Mouse (Mus musculus): ENCODE data around the gene Troap. TPM values are rescaled to one million over a fixed set of nuclear protein-coding genes. Genes with fewer than 3 reads are reported as not detected.

Troap gene
- total RNA-seq, 1 experiment = 27.8 TPM

GRCm38 (mm10) chr15:99105238-99105637 is 30.9 kb downstream of the Troap start:
- in situ Hi-C loops (cut with MboI; ENCODE audit: low sequenced_read_pairs in 2 of 2, unreplicated experiment in 2 of 2) = no loop called here
- Histone ChIP-seq H3K4me1 (ENCODE audit: control insufficient read depth in 2 of 2, insufficient read depth in 2 of 2, low read length in 2 of 2, poor library complexity in 1 of 2) (peaks cover under 1 to 2% of the 10 kb centered on the region in 2 experiments; a peak in 1 of 4 replicates), H3K36me3 (ENCODE audit: control insufficient read depth, insufficient read depth, low read length, poor library complexity, severe bottlenecking) (no peaks in the 10 kb centered on the region; the same call in 1 of the 2 replicates), H3K4me3 (ENCODE audit: insufficient read depth in 1 of 2, low read depth in 1 of 2, low read length in 2 of 2, poor library complexity in 1 of 2, severe bottlenecking in 1 of 2) (no peak overlapping the region), H3K27ac (ENCODE audit: insufficient read depth, low read depth, low read length, poor library complexity, severe bottlenecking) (no peak overlapping the region), H3K9me3 (ENCODE audit: control insufficient read depth, insufficient read depth, low read depth, low read length) (no peaks in the 10 kb centered on the region), H3K9ac (ENCODE audit: insufficient read depth, low read depth, low read length, poor library complexity, severe bottlenecking) (no peak overlapping the region)
- DNase-seq (ENCODE audit: low read depth, low spot score) = no peak
- TF ChIP-seq ZC3H11A (IDR thresholded peaks at IDR 0.05; ENCODE audit: borderline replicate concordance, low read depth, low read length) (no peak), CHD2 (IDR thresholded peaks at IDR 0.05; ENCODE audit: low read depth, low read length) (no peak), MAFK (IDR thresholded peaks at IDR 0.05; ENCODE audit: insufficient read depth, low read depth, low read length) (no peak), HCFC1 (IDR thresholded peaks at IDR 0.05; ENCODE audit: borderline replicate concordance, insufficient read depth, low read length) (no peak), ZNF384 (IDR thresholded peaks at IDR 0.05; ENCODE audit: low read depth, low read length) (no peak)

- Histone ChIP-seq H3K9ac (ENCODE audit: insufficient read depth, low read depth, low read length, poor library complexity, severe bottlenecking) (no peak overlapping the region), H3K4me1 (ENCODE audit: control insufficient read depth in 2 of 2, insufficient read depth in 2 of 2, low read length in 2 of 2, poor library complexity in 1 of 2) (0 out of 4 replicates have a peak, but pooled peaks cover 2 to 4% of the 10 kb centered on the region in 2 experiments), H3K36me3 (ENCODE audit: control insufficient read depth, insufficient read depth, low read length, poor library complexity, severe bottlenecking) (no peaks in the 10 kb centered on the region; the same call in 1 of the 2 replicates), H3K9me3 (ENCODE audit: control insufficient read depth, insufficient read depth, low read depth, low read length) (no peaks in the 10 kb centered on the region), H3K27ac (ENCODE audit: insufficient read depth, low read depth, low read length, poor library complexity, severe bottlenecking) (no peak overlapping the region), H3K4me3 (ENCODE audit: insufficient read depth in 1 of 2, low read depth in 1 of 2, low read length in 2 of 2, poor library complexity in 1 of 2, severe bottlenecking in 1 of 2) (no peak overlapping the region)
- in situ Hi-C loops (cut with MboI; ENCODE audit: low sequenced_read_pairs in 2 of 2, unreplicated experiment in 2 of 2) = no loop called here
- no peak for TF ChIP-seq ZNF384 (IDR thresholded peaks at IDR 0.05; ENCODE audit: low read depth, low read length)
- no peak for TF ChIP-seq MAFK (IDR thresholded peaks at IDR 0.05; ENCODE audit: insufficient read depth, low read depth, low read length)
- no peak for TF ChIP-seq ZC3H11A (IDR thresholded peaks at IDR 0.05; ENCODE audit: borderline replicate concordance, low read depth, low read length)
- no peak for TF ChIP-seq HCFC1 (IDR thresholded peaks at IDR 0.05; ENCODE audit: borderline replicate concordance, insufficient read depth, low read length)
- DNase-seq (ENCODE audit: low read depth, low spot score) = no peak
Observed at GRCm38 (mm10) chr15:99107866-99108265, 33.5 kb downstream of the Troap start.

GRCm38 (mm10) chr15:99111139-99111538 is 36.8 kb downstream of the Troap start:
- no peak overlapping the region for H3K9ac ChIP-seq (ENCODE audit: insufficient read depth, low read depth, low read length, poor library complexity, severe bottlenecking)
- 0 out of 4 replicates have a peak, but pooled peaks cover 2 to 4% of the 10 kb centered on the region in 2 experiments for H3K4me1 ChIP-seq (ENCODE audit: control insufficient read depth in 2 of 2, insufficient read depth in 2 of 2, low read length in 2 of 2, poor library complexity in 1 of 2)
- H3K4me3 ChIP-seq (ENCODE audit: insufficient read depth in 1 of 2, low read depth in 1 of 2, low read length in 2 of 2, poor library complexity in 1 of 2, severe bottlenecking in 1 of 2) = no peak overlapping the region
- in situ Hi-C loops (cut with MboI; ENCODE audit: low sequenced_read_pairs in 2 of 2, unreplicated experiment in 2 of 2) = no loop called here
- no peak overlapping the region for H3K27ac ChIP-seq (ENCODE audit: insufficient read depth, low read depth, low read length, poor library complexity, severe bottlenecking)
- DNase-seq (ENCODE audit: low read depth, low spot score) = no peak
- H3K36me3 ChIP-seq (ENCODE audit: control insufficient read depth, insufficient read depth, low read length, poor library complexity, severe bottlenecking) = no peaks in the 10 kb centered on the region
- no peak for TF ChIP-seq CHD2 (IDR thresholded peaks at IDR 0.05; ENCODE audit: low read depth, low read length)
- no peak for TF ChIP-seq HCFC1 (IDR thresholded peaks at IDR 0.05; ENCODE audit: borderline replicate concordance, insufficient read depth, low read length)
- no peak for TF ChIP-seq ZC3H11A (IDR thresholded peaks at IDR 0.05; ENCODE audit: borderline replicate concordance, low read depth, low read length)
- TF ChIP-seq MAFK (IDR thresholded peaks at IDR 0.05; ENCODE audit: insufficient read depth, low read depth, low read length) = no peak
- TF ChIP-seq ZNF384 (IDR thresholded peaks at IDR 0.05; ENCODE audit: low read depth, low read length) = no peak
- H3K9me3 ChIP-seq (ENCODE audit: control insufficient read depth, insufficient read depth, low read depth, low read length) = no peaks in the 10 kb centered on the region

GRCm38 (mm10) chr15:99111809-99112208 is 37.4 kb downstream of the Troap start:
- TF ChIP-seq ZC3H11A (IDR thresholded peaks at IDR 0.05; ENCODE audit: borderline replicate concordance, low read depth, low read length) (no peak), CHD2 (IDR thresholded peaks at IDR 0.05; ENCODE audit: low read depth, low read length) (no peak), HCFC1 (IDR thresholded peaks at IDR 0.05; ENCODE audit: borderline replicate concordance, insufficient read depth, low read length) (no peak), ZNF384 (IDR thresholded peaks at IDR 0.05; ENCODE audit: low read depth, low read length) (no peak), MAFK (IDR thresholded peaks at IDR 0.05; ENCODE audit: insufficient read depth, low read depth, low read length) (no peak)
- Histone ChIP-seq H3K4me3 (ENCODE audit: insufficient read depth in 1 of 2, low read depth in 1 of 2, low read length in 2 of 2, poor library complexity in 1 of 2, severe bottlenecking in 1 of 2) (no peak overlapping the region), H3K4me1 (ENCODE audit: control insufficient read depth in 2 of 2, insufficient read depth in 2 of 2, low read length in 2 of 2, poor library complexity in 1 of 2) (0 out of 4 replicates have a peak, but pooled peaks cover 2 to 4% of the 10 kb centered on the region in 2 experiments), H3K9me3 (ENCODE audit: control insufficient read depth, insufficient read depth, low read depth, low read length) (no peaks in the 10 kb centered on the region), H3K9ac (ENCODE audit: insufficient read depth, low read depth, low read length, poor library complexity, severe bottlenecking) (no peak overlapping the region), H3K27ac (ENCODE audit: insufficient read depth, low read depth, low read length, poor library complexity, severe bottlenecking) (no peak overlapping the region), H3K36me3 (ENCODE audit: control insufficient read depth, insufficient read depth, low read length, poor library complexity, severe bottlenecking) (no peaks in the 10 kb centered on the region)
- in situ Hi-C loops (cut with MboI; ENCODE audit: low sequenced_read_pairs in 2 of 2, unreplicated experiment in 2 of 2) = no loop called here
- DNase-seq (ENCODE audit: low read depth, low spot score) = no peak

All from ES-E14 (cell line).